Mouse (Mus musculus) heart, postnatal 0 days (tissue): ENCODE measurements at regions not wholly inside any gene's neighbourhood (a gene's known extent, or its start where the extent isn't known, plus 50 kb on each side); places are given as distances from the start of the nearest gene placed in this dataset.

Experiments
- ATAC-seq: fragments of 200-750 bp; cut with Nextera tagmentation; 2 replicates; pipeline ENCODE4 v1.8.0; 2017; ENCODE audit warnings: low read depth, moderate number of reproducible peaks, moderate library complexity; ENCODE audit not compliant: insufficient read depth
- DNase-seq: peaks from one replicate; pipeline ENCODE4 v3.0.0-alpha.2; 2016; ENCODE audit warnings: low spot score
- H3K27ac ChIP-seq: fragments of 300-500 bp; sonication (generic); 2 replicates; pipeline ENCODE4 v1.5.1; 2014; ENCODE audit warnings: low read depth, mild to moderate bottlenecking
- H3K27me3 ChIP-seq: fragments of 300-500 bp; sonication (generic); 2 replicates; pipeline ENCODE4 v1.6.1; 2014; ENCODE audit warnings: low read length, mixed read lengths; ENCODE audit not compliant: control insufficient read depth, insufficient read depth
- H3K36me3 ChIP-seq: fragments of 300-500 bp; sonication (generic); replicated peaks from 2 replicates; pipeline ENCODE4 v1.6.1; 2014; ENCODE audit warnings: low read length, mixed read lengths; ENCODE audit not compliant: control insufficient read depth, insufficient read depth
- H3K4me1 ChIP-seq: fragments of 300-500 bp; sonication (generic); 2 replicates; pipeline ENCODE4 v1.6.1; 2014; ENCODE audit warnings: antibody characterized with exemption; ENCODE audit not compliant: control insufficient read depth, insufficient read depth
- H3K4me2 ChIP-seq: fragments of 300-500 bp; sonication (generic); 2 replicates; pipeline ENCODE4 v1.6.1; 2014; ENCODE audit warnings: low read depth, mild to moderate bottlenecking, low read length, moderate library complexity
- H3K4me3 ChIP-seq: fragments of 300-500 bp; sonication (generic); 2 replicates; pipeline ENCODE4 v1.5.1; 2014; ENCODE audit warnings: low read depth, low read length
- H3K9ac ChIP-seq: fragments of 300-500 bp; sonication (generic); replicated peaks from 2 replicates; pipeline ENCODE4 v1.6.1; 2014; ENCODE audit warnings: low read depth, low read length, mixed read lengths
- H3K9me3 ChIP-seq: fragments of 300-500 bp; sonication (generic); replicated peaks from 2 replicates; pipeline ENCODE4 v1.6.1; 2016; ENCODE audit warnings: low read length; ENCODE audit not compliant: control insufficient read depth
- CTCF ChIP-seq: IDR thresholded peaks from 2 replicates; pipeline ENCODE4 v1.5.1; 2016; ENCODE audit warnings: antibody characterized with exemption, control low read depth, low read depth
- EP300 ChIP-seq: IDR thresholded peaks from 2 replicates; pipeline ENCODE4 v1.6.1; 2016; ENCODE audit warnings: antibody characterized with exemption, low read depth
- WGBS: fragments of 180-500 bp; shearing (Covaris S2); extraction: QIAGEN DNeasy Blood & Tissue Kit; methylation state at CpG from one replicate; pipeline ENCODE4 v1.1.7; 2014; 5-methylcytosine and 5-hydroxymethylcytosine counted together

GRCm38 (mm10) chr9:43408493-43408892, 97.8 kb downstream of the Trim29 start:
- Histone ChIP-seq H3K27ac (no peak overlapping the region), H3K4me1 (no peaks in the 10 kb centered on the region), H3K9ac (no peak overlapping the region), H3K36me3 (no peaks in the 10 kb centered on the region), H3K27me3 (no peaks in the 10 kb centered on the region), H3K9me3 (no peaks in the 10 kb centered on the region), H3K4me3 (no peak overlapping the region), H3K4me2 (no peak overlapping the region)
- WGBS: 58% methylated on average over 6 of the region's 6 CpGs
- TF ChIP-seq EP300 (no peak), CTCF (no peak)
- no peak for DNase-seq
- no peak for ATAC-seq

GRCm38 (mm10) chr9:43412473-43412872, 101.8 kb downstream of the Trim29 start:
- no peaks in the 10 kb centered on the region for H3K27me3 ChIP-seq
- no peak for DNase-seq
- no peaks in the 10 kb centered on the region for H3K9me3 ChIP-seq
- ATAC-seq: no peak
- TF ChIP-seq CTCF (no peak), EP300 (no peak)
- 66% methylated on average over 3 of the region's 3 CpGs for WGBS
- H3K27ac ChIP-seq: no peak overlapping the region
- H3K9ac ChIP-seq: no peak overlapping the region
- no peak overlapping the region for H3K4me3 ChIP-seq
- H3K4me1 ChIP-seq: no peaks in the 10 kb centered on the region
- H3K4me2 ChIP-seq: no peak overlapping the region
- H3K36me3 ChIP-seq: no peaks in the 10 kb centered on the region

GRCm38 (mm10) chr9:43419993-43420715, 109.5 kb downstream of the Trim29 start:
- Histone ChIP-seq H3K9ac (no peak overlapping the region), H3K4me2 (no peak overlapping the region)

GRCm38 (mm10) chr9:43427007-43427406, 116.4 kb downstream of the Trim29 start:
- Histone ChIP-seq H3K9me3 (no peaks in the 10 kb centered on the region), H3K4me3 (no peak overlapping the region), H3K4me1 (no peaks in the 10 kb centered on the region; the same call in 1 of the 2 replicates), H3K4me2 (no peak overlapping the region), H3K27ac (no peak overlapping the region), H3K27me3 (no peaks in the 10 kb centered on the region), H3K9ac (no peak overlapping the region), H3K36me3 (no peaks in the 10 kb centered on the region)
- ATAC-seq (no peak), DNase-seq (no peak)
- WGBS: 36% methylated on average over 7 of the region's 7 CpGs
- TF ChIP-seq CTCF (no peak), EP300 (no peak)

More at GRCm38 (mm10) chr9:43419993-43420715, 109.5 kb downstream of the Trim29 start:
- Histone ChIP-seq H3K9me3 (no peaks in the 10 kb centered on the region), H3K4me1 (no peaks in the 10 kb centered on the region; the same call in 1 of the 2 replicates), H3K4me3 (no peak overlapping the region), H3K36me3 (no peaks in the 10 kb centered on the region), H3K27me3 (peaks cover 24% of the 10 kb centered on the region), H3K27ac (no peak overlapping the region)
- 23% methylated on average over 17 of the region's 17 CpGs for WGBS
- DNase-seq (no peak), ATAC-seq (no peak)
- no peak for TF ChIP-seq EP300
- TF ChIP-seq CTCF: no peak

GRCm38 (mm10) chr9:43433953-43434352, 123.3 kb downstream of the Trim29 start:
- no peaks in the 10 kb centered on the region for H3K9me3 ChIP-seq

GRCm38 (mm10) chr9:43438476-43438875, 127.8 kb downstream of the Trim29 start:
- no peak for TF ChIP-seq EP300
- TF ChIP-seq CTCF: no peak
- DNase-seq (no peak), ATAC-seq (no peak)
- Histone ChIP-seq H3K9ac (no peak overlapping the region), H3K36me3 (no peaks in the 10 kb centered on the region), H3K4me2 (no peak overlapping the region), H3K4me3 (no peak overlapping the region), H3K4me1 (no peaks in the 10 kb centered on the region), H3K9me3 (no peaks in the 10 kb centered on the region), H3K27me3 (no peaks in the 10 kb centered on the region), H3K27ac (no peak overlapping the region)
- WGBS: 71% methylated on average over 11 of the region's 11 CpGs

More at GRCm38 (mm10) chr9:43433953-43434352, 123.3 kb downstream of the Trim29 start:
- H3K4me2 ChIP-seq: no peak overlapping the region
- ATAC-seq: no peak
- H3K27me3 ChIP-seq: no peaks in the 10 kb centered on the region
- H3K4me3 ChIP-seq: no peak overlapping the region
- H3K27ac ChIP-seq: no peak overlapping the region
- WGBS: 50% methylated on average over 3 of the region's 3 CpGs
- H3K4me1 ChIP-seq: no peaks in the 10 kb centered on the region
- DNase-seq: no peak
- H3K9ac ChIP-seq: no peak overlapping the region
- no peaks in the 10 kb centered on the region for H3K36me3 ChIP-seq
- TF ChIP-seq CTCF: no peak
- TF ChIP-seq EP300: no peak
